Mouse (Mus musculus): ENCODE data around the gene Cotl1. TPM values are rescaled to one million over a fixed set of nuclear protein-coding genes. Genes with fewer than 3 reads are reported as not detected.
A peak's percentile ranks its signal among the peaks of the same experiment; 100 is the strongest.
"Not testable (repeated sequence)": the region's sequence is repeated elsewhere in the genome, so short reads cannot be mapped to it uniquely, and the experiment has no call there.

The Cotl1 gene
- polyA plus RNA-seq, 1 experiment = 149 TPM

DNA sequence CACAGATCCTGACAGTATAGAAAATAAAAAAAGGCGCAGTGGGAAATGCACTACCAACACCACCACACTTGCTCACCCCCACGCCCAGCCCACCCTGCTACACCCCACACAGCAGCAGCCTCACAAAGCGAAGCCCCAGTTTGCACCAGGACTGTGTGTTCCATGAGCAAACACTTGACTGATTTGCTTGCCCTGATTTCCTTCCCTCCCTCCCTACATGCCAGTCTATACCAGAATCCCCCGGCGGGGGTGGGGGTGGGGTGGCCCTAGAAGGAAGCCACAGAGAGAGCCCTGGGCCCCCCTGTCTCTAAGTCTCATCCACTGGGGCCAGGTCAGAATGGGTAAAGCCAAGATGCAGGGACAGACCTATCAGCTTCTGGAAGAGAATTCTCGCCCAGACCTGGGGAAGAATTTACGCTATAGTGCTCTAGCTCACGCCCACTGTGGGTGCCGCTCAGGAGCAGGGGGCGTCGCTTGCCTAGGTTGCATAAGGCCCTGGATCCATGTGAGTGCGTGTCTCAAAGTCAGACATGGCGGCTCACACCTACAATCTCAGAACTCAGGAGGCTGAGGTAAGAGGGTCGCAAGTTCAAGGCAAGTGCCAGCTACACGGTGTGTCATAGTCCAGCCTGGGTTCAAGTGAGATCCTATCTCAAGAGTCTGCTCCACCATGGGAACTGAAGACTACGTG lies 7.0 kb upstream of the Cotl1 start:
- TF ChIP-seq POLR2A (IDR thresholded peaks at IDR 0.05; ENCODE audit: borderline replicate concordance, insufficient read depth, low read length) (no peak), CTCF (IDR thresholded peaks at IDR 0.05; ENCODE audit: borderline replicate concordance, insufficient read depth, low read depth, low read length) (no peak)
- H3K27ac ChIP-seq (ENCODE audit: insufficient read depth, low read length) = no peak overlapping the region
- 93% methylated on average over 16 of the region's 16 CpGs for WGBS
- H3K4me3 ChIP-seq (replicated peaks; ENCODE audit: insufficient read depth, low read depth, low read length) = no peak overlapping the region
- peaks cover 4% of the 10 kb centered on the region for H3K4me1 ChIP-seq (ENCODE audit: control insufficient read depth, insufficient read depth, low read length)
- no peak for DNase-seq
- no peaks in the 10 kb centered on the region for H3K27me3 ChIP-seq (ENCODE audit: control insufficient read depth, insufficient read depth, low read length)

DNA sequence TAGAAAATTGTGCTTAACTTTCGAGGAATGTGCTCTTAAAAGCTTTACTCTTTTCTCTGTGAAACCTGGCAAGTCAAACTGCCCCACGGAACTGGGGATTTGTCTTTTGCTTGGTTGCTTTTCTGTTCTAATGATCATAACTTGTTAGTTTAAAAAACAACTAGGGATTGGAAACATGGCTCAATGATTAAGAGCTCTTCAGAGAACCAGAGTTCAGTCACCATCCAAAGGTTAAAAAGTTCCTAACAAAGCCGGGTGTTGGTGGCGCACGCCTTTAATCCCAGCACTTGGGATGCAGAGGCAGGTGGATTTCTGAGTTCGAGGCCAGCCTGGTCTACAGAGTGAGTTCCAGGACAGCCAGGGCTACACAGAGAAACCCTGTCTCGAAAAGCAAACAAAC lies 5.4 kb upstream of the Cotl1 start:
- H3K27me3 ChIP-seq (ENCODE audit: control insufficient read depth, insufficient read depth, low read length); DNase-seq; H3K27ac ChIP-seq (ENCODE audit: insufficient read depth, low read length); H3K4me3 ChIP-seq (replicated peaks; ENCODE audit: insufficient read depth, low read depth, low read length); H3K4me1 ChIP-seq (ENCODE audit: control insufficient read depth, insufficient read depth, low read length): not testable (repeated sequence)
- 92% methylated on average over 7 of the region's 7 CpGs for WGBS

DNA sequence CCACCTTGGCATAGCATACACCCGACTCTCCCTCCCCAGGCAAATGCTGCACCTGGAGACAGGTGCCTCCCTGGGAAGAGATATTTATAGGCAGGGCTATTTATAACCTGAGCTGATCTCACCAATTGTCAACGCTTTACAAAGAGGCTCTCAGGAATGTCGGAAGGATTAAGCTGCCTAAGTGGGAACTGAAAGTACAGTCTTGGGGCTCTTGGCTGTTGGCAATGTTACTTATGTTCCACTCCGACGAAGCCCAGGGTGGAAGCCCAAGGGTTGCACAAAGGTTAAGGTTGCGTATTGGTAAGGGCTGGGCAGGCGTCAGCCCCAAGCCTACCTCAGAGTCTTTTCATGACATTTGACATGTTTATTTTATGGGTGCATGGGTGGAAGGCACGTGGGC lies 4.2 kb upstream of the Cotl1 start:
- H3K4me3 ChIP-seq (replicated peaks; ENCODE audit: insufficient read depth, low read depth, low read length) = no peak overlapping the region
- TF ChIP-seq CTCF (IDR thresholded peaks at IDR 0.05; ENCODE audit: borderline replicate concordance, insufficient read depth, low read depth, low read length) (no peak), POLR2A (IDR thresholded peaks at IDR 0.05; ENCODE audit: borderline replicate concordance, insufficient read depth, low read length) (no peak)
- no peak overlapping the region for H3K27ac ChIP-seq (ENCODE audit: insufficient read depth, low read length)
- peak in 1 of 2 experiments; percentile 45 for DNase-seq
- WGBS = 24% methylated on average over 8 of the region's 8 CpGs
- peaks cover 4% of the 10 kb centered on the region for H3K4me1 ChIP-seq (ENCODE audit: control insufficient read depth, insufficient read depth, low read length)
- H3K27me3 ChIP-seq (ENCODE audit: control insufficient read depth, insufficient read depth, low read length) = no peaks in the 10 kb centered on the region

DNA sequence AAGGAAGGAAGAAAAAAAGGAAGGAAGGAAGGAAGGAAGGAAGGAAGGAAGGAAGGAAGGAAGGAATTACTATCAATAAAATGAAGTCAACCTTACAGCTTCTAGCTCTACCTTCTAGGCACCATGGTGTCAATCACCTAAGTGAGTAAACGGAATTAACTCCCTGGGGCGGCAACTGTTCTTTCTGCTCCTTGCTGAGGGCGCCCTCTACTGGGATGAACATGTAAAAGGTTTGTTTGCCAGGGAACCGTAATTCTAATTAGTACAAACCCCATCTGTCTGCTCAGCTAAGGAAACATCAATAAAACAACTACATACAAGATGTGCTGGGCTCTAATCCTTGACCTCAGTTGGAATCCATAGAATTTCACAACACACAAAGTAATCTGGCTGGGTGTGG lies 3.1 kb upstream of the Cotl1 start:
- TF ChIP-seq POLR2A (IDR thresholded peaks at IDR 0.05; ENCODE audit: borderline replicate concordance, insufficient read depth, low read length) (no peak), CTCF (IDR thresholded peaks at IDR 0.05; ENCODE audit: borderline replicate concordance, insufficient read depth, low read depth, low read length) (peak; percentile 77)
- H3K4me3 ChIP-seq (replicated peaks; ENCODE audit: insufficient read depth, low read depth, low read length) = no peak overlapping the region
- no peaks in the 10 kb centered on the region for H3K27me3 ChIP-seq (ENCODE audit: control insufficient read depth, insufficient read depth, low read length)
- H3K27ac ChIP-seq (ENCODE audit: insufficient read depth, low read length) = no peak overlapping the region
- DNase-seq = peak; percentile 79 to 80
- 1% methylated on average over 4 of the region's 4 CpGs for WGBS
- peaks cover 4% of the 10 kb centered on the region for H3K4me1 ChIP-seq (ENCODE audit: control insufficient read depth, insufficient read depth, low read length)

DNA sequence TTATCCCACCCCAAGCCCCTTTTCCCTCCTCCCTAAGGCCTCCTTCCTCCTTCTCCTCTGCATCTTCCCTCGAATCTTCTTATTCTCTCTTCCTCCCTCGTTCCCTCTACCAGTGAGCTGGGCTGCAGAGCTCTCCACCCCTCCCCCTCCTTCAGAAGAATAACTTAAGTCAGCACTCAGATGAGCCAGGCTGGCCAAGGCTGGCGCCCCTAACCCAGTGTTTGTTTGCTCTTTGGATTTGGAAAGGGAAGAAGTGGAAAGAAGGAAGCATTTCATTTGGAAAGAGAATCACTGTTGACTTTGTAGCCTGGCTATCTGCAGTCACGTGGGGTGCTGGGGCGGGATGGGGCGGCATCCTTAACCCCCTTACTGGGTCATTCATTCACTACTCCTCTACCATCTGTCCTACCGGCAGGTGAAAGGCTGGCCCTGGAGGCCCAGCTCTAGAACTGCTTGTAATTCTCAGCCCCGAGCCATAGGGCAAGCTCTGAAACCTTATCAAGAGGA lies 614 bp upstream of the Cotl1 start:
- Histone ChIP-seq H3K4me3 (replicated peaks; ENCODE audit: insufficient read depth, low read depth, low read length) (peak overlapping the region; percentile 94), H3K4me1 (ENCODE audit: control insufficient read depth, insufficient read depth, low read length) (peaks cover 19% of the 10 kb centered on the region), H3K27me3 (ENCODE audit: control insufficient read depth, insufficient read depth, low read length) (no peaks in the 10 kb centered on the region), H3K27ac (ENCODE audit: insufficient read depth, low read length) (peak overlapping the region; percentile 82)
- DNase-seq = peak; percentile 66 to 72
- no peak for TF ChIP-seq POLR2A (IDR thresholded peaks at IDR 0.05; ENCODE audit: borderline replicate concordance, insufficient read depth, low read length)
- no peak for TF ChIP-seq CTCF (IDR thresholded peaks at IDR 0.05; ENCODE audit: borderline replicate concordance, insufficient read depth, low read depth, low read length)
- 16% methylated on average over 8 of the region's 8 CpGs for WGBS

DNA sequence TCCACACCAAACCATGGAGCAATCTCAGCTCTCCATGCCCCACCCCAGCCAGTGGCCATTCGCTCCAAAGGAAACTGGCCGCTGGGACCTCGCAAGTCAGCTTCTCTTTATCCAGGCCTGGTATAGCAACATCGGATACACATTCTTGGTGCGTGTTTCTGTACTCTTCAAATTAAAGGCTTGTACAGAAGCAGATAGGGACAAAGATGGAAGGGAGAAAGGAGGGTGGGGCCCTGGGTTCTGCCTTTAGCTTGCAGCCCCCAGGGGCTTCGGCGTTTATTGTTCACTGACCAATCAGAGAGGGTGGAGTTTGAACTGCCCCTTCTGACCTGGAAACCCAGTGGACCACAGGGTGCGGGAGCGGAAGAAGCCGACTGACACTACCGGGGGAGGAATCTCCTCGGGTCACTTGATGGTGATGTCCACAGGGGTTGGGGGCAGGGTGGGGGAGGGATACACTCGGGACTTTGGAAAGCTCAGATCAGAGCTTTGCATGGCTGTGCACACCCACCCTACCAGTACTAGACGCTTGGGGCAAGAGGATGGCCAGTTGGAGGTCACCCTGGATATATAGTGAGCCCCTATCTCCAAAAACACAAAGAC lies 824 bp downstream of the Cotl1 start:
- 26% methylated on average over 14 of the region's 14 CpGs for WGBS
- H3K27ac ChIP-seq (ENCODE audit: insufficient read depth, low read length) = no peak overlapping the region; the same call in 1 of the 2 replicates
- H3K4me3 ChIP-seq (replicated peaks; ENCODE audit: insufficient read depth, low read depth, low read length) = peak overlapping the region; percentile 94
- no peak for TF ChIP-seq POLR2A (IDR thresholded peaks at IDR 0.05; ENCODE audit: borderline replicate concordance, insufficient read depth, low read length)
- TF ChIP-seq CTCF (IDR thresholded peaks at IDR 0.05; ENCODE audit: borderline replicate concordance, insufficient read depth, low read depth, low read length) = no peak
- no peaks in the 10 kb centered on the region for H3K27me3 ChIP-seq (ENCODE audit: control insufficient read depth, insufficient read depth, low read length)
- peak in 1 of 2 experiments; percentile 43 for DNase-seq
- peaks cover 21% of the 10 kb centered on the region for H3K4me1 ChIP-seq (ENCODE audit: control insufficient read depth, insufficient read depth, low read length)

DNA sequence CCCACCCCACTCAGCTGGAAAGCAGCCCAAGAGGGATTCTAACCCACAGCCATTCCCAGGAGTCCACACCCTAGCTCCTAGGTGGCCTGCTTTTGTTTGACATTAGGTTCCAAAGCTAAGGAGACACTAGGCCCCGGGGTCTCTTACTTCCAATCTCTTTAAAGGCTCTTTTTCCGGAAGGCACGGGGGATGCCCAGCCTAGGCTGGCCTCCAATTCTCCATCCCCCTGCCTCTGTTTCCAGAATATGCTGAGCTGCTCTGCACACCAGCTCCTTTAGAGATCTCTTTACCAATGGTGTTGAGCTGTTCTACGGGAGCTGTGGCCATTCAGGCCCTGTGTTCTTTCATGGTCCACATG lies 1.4 kb downstream of the Cotl1 start:
- peak overlapping the region; percentile 94 for H3K4me3 ChIP-seq (replicated peaks; ENCODE audit: insufficient read depth, low read depth, low read length)

More for the DNA sequence above, 1.4 kb downstream of the Cotl1 start:
- Histone ChIP-seq H3K27me3 (ENCODE audit: control insufficient read depth, insufficient read depth, low read length) (no peaks in the 10 kb centered on the region), H3K4me1 (ENCODE audit: control insufficient read depth, insufficient read depth, low read length) (peaks cover 21% of the 10 kb centered on the region), H3K27ac (ENCODE audit: insufficient read depth, low read length) (no peak overlapping the region)
- 76% methylated on average over 4 of the region's 4 CpGs for WGBS
- no peak for DNase-seq
- TF ChIP-seq POLR2A (IDR thresholded peaks at IDR 0.05; ENCODE audit: borderline replicate concordance, insufficient read depth, low read length) (no peak), CTCF (IDR thresholded peaks at IDR 0.05; ENCODE audit: borderline replicate concordance, insufficient read depth, low read depth, low read length) (no peak)

All from cerebellum, adult 2 months (tissue).